Mouse (Mus musculus) liver, adult 2 months (tissue): ENCODE measurements at regions not wholly inside any gene's neighbourhood (a gene's known extent, or its start where the extent isn't known, plus 50 kb on each side); places are given as distances from the start of the nearest gene placed in this dataset.

ENCODE experiments used
- DNase-seq: peaks from one replicate; pipeline ENCODE4 v3.0.0-alpha.2; 2011; ENCODE audit warnings: low read depth, low spot score; ENCODE audit errors: extremely low read depth
- H3K27ac ChIP-seq: fragments of 200-500 bp; replicated peaks from 2 replicates; pipeline ENCODE4 v1.5.1; 2012; ENCODE audit warnings: low read depth, mild to moderate bottlenecking, control low read depth, inconsistent platforms, low read length; ENCODE audit not compliant: insufficient read depth
- H3K27me3 ChIP-seq: fragments of 200-500 bp; 2 replicates; pipeline ENCODE4 v1.6.1; 2012; ENCODE audit warnings: mild to moderate bottlenecking, moderate library complexity, low read length, inconsistent platforms; ENCODE audit not compliant: control insufficient read depth, insufficient read depth
- H3K36me3 ChIP-seq: fragments of 200-500 bp; 2 replicates; pipeline ENCODE4 v1.6.1; 2012; ENCODE audit warnings: low read length, inconsistent platforms; ENCODE audit not compliant: control insufficient read depth, insufficient read depth
- H3K4me1 ChIP-seq: fragments of 200-500 bp; 2 replicates; pipeline ENCODE4 v1.6.1; 2011; ENCODE audit warnings: low read length; ENCODE audit not compliant: control insufficient read depth, insufficient read depth
- H3K4me3 ChIP-seq: fragments of 200-500 bp; 2 replicates; pipeline ENCODE4 v1.5.1; 2011; ENCODE audit warnings: low read depth, mild to moderate bottlenecking, control low read depth, low read length, moderate library complexity; ENCODE audit not compliant: insufficient read depth
- H3K79me2 ChIP-seq: fragments of 200-500 bp; 2 replicates; pipeline ENCODE4 v1.6.1; 2012; ENCODE audit warnings: inconsistent platforms, mild to moderate bottlenecking, low read length, moderate library complexity; ENCODE audit not compliant: control insufficient read depth, insufficient read depth
- H3K9ac ChIP-seq: fragments of 200-500 bp; 2 replicates; pipeline ENCODE4 v1.6.1; 2012; ENCODE audit warnings: low read depth, mild to moderate bottlenecking, control low read depth, inconsistent platforms, low read length
- CTCF ChIP-seq: fragments of 200-500 bp; IDR thresholded peaks from 2 replicates; pipeline ENCODE4 v1.5.1; 2011; ENCODE audit warnings: low read depth, low read length, control low read depth
- POLR2A ChIP-seq: fragments of 200-500 bp; IDR thresholded peaks from 2 replicates; pipeline ENCODE4 v1.6.1; 2011; ENCODE audit warnings: low read length, control low read depth; ENCODE audit not compliant: insufficient read depth; ENCODE audit errors: extremely low read depth
- WGBS: fragments of 180-500 bp; shearing (Covaris S2); methylation state at CpG from one replicate; pipeline ENCODE4 v1.1.7; 2018; 5-methylcytosine and 5-hydroxymethylcytosine counted together

- Histone ChIP-seq H3K27me3 (no peaks in the 10 kb centered on the region), H3K9ac (no peak overlapping the region), H3K36me3 (no peaks in the 10 kb centered on the region), H3K4me3 (no peak overlapping the region), H3K79me2 (no peaks in the 10 kb centered on the region), H3K27ac (no peak overlapping the region), H3K4me1 (no peaks in the 10 kb centered on the region; the same call in 1 of the 2 replicates)
- TF ChIP-seq CTCF = no peak
- WGBS = 86% methylated on average over 3 of the region's 3 CpGs
- no peak for DNase-seq
These were observed 148.2 kb upstream of the Prdm1 start for GRCm38 (mm10) chr10:44676506-44676905.

DNA sequence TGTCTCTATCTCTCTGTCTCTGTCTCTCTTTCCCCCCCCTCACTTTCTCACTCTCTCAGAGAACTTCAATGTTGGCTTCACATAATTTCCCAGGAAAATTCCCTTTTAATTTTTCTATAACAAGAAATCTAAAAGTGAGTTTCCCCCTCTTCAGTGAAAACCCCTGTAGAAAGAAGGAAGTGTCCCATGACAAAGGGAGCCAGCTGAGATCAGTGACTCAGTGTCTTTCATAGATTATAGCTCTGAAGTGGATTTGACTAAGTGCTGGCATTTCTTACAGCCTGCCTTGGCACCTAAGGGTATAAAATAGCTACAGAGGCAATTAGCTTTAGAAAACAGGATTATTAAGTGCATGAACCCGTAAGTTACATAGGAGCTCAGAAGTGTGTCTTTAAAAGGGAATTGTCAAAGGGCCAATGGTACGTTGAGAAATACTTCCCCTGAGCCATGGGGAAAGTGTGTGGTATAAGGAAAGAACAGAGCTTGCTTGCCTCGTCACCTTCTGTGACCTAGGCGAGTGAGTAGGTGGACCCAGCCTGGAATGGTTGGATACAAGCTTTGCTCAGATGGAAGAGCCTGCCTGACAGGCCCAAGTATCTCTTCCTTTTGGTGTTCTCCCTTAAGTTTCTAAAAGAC is 137.3 kb upstream of the Prdm1 start:
- no peak overlapping the region for H3K27ac ChIP-seq
- H3K36me3 ChIP-seq = no peaks in the 10 kb centered on the region
- DNase-seq = no peak
- no peak overlapping the region for H3K4me3 ChIP-seq
- TF ChIP-seq CTCF (no peak), POLR2A (no peak)
- 87% methylated on average over 4 of the region's 4 CpGs for WGBS
- no peaks in the 10 kb centered on the region for H3K27me3 ChIP-seq
- H3K9ac ChIP-seq = no peak overlapping the region
- no peaks in the 10 kb centered on the region for H3K79me2 ChIP-seq
- H3K4me1 ChIP-seq = no peaks in the 10 kb centered on the region

DNA sequence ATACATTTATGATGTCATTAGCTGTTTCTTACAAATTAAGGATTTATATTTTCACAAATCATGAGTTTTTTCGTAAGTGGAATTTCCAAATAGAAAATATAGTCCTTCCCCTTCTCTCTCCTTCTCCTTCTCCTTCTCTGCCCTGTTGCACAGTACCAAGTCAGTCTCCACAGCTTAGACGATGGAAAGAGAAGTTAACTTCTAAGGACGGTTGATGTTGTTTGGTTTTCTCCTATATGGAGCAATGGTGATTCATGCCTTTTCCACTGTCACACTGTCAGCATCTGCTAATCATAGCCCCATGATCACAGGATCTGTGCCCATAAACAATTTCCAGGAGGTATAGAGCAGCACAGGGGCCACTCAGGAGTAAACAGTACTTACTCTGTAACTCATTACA is 131.2 kb upstream of the Prdm1 start:
- no peak for TF ChIP-seq CTCF
- no peak for TF ChIP-seq POLR2A
- Histone ChIP-seq H3K36me3 (no peaks in the 10 kb centered on the region), H3K4me3 (no peak overlapping the region), H3K4me1 (no peaks in the 10 kb centered on the region), H3K79me2 (no peaks in the 10 kb centered on the region), H3K27me3 (no peaks in the 10 kb centered on the region), H3K9ac (no peak overlapping the region), H3K27ac (no peak overlapping the region)
- DNase-seq = no peak
- WGBS = 85% methylated on average over 3 of the region's 3 CpGs

DNA sequence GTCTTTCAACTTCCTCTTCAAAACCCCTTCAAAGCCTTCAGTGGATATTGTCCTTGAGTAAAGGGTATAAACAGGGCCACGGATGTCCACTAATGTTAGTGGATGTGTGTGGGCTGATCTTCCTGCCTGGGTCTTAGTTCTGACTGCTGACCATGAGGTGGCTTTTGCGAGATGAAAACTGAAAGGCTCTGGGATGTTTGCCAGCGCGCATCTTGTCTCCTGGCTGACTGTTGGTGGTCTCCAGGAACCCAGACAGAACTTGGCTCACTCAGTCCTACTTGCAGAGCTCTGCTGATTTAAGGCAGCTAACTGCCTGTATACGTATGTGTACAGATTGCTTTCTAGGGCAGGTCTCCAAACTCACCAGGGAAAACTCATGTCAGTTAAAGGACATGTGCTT is 125.5 kb upstream of the Prdm1 start:
- no peak for TF ChIP-seq CTCF
- no peak for TF ChIP-seq POLR2A
- H3K27ac ChIP-seq = no peak overlapping the region
- H3K36me3 ChIP-seq = no peaks in the 10 kb centered on the region
- no peak overlapping the region for H3K9ac ChIP-seq
- H3K4me1 ChIP-seq = no peaks in the 10 kb centered on the region
- H3K79me2 ChIP-seq = no peaks in the 10 kb centered on the region
- 88% methylated on average over 5 of the region's 5 CpGs for WGBS
- no peaks in the 10 kb centered on the region for H3K27me3 ChIP-seq
- H3K4me3 ChIP-seq = no peak overlapping the region
- no peak for DNase-seq

DNA sequence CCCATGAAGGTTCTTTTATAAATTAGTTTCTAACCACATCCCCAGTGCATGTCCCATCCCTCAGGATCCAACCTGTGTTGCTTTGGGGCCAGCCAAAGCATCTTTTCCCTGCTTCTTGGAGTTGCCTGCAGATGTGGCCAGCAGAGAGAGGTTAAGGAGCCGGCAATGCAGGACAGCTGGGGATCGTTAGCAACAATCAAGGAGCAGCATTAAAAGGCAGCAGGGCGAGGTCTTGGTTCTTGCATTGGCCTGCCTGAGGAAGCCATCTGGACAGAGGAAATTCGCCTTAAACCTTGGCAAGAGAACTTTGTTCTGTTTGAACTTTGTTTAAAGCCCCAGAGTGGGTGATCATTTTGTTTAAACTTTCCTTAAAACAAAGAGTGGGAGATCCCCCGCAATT is 118.7 kb upstream of the Prdm1 start:
- H3K79me2 ChIP-seq = no peaks in the 10 kb centered on the region
- 55% methylated on average over 5 of the region's 5 CpGs for WGBS
- H3K9ac ChIP-seq = no peak overlapping the region
- no peaks in the 10 kb centered on the region for H3K36me3 ChIP-seq
- H3K4me1 ChIP-seq = no peaks in the 10 kb centered on the region
- H3K27ac ChIP-seq = no peak overlapping the region
- DNase-seq = no peak
- H3K27me3 ChIP-seq = no peaks in the 10 kb centered on the region
- no peak for TF ChIP-seq POLR2A
- TF ChIP-seq CTCF = no peak
- no peak overlapping the region for H3K4me3 ChIP-seq

- WGBS = 91% methylated on average over 5 of the region's 5 CpGs
- TF ChIP-seq CTCF = no peak
- TF ChIP-seq POLR2A = no peak
- DNase-seq = no peak
- no peak overlapping the region for H3K9ac ChIP-seq
- H3K4me3 ChIP-seq = no peak overlapping the region
- H3K27ac ChIP-seq = no peak overlapping the region
- no peaks in the 10 kb centered on the region for H3K27me3 ChIP-seq
- H3K4me1 ChIP-seq = no peaks in the 10 kb centered on the region
- H3K36me3 ChIP-seq = no peaks in the 10 kb centered on the region
- no peaks in the 10 kb centered on the region for H3K79me2 ChIP-seq
These were observed 118.3 kb upstream of the Prdm1 start for GRCm38 (mm10) chr10:44646615-44647014.
